Mouse (Mus musculus): ENCODE data around the gene Kbtbd6. TPM values are rescaled to one million over a fixed set of nuclear protein-coding genes. Genes with fewer than 3 reads are reported as not detected.
"Not testable (repeated sequence)": the region's sequence is repeated elsewhere in the genome, so short reads cannot be mapped to it uniquely, and the experiment has no call there.

Kbtbd6 gene
- 2.0 and 2.1 TPM in 2 replicates for polyA plus RNA-seq (2015; fragmentation: Nextera tagmentation; extraction: Ambion mirVana)

DNA sequence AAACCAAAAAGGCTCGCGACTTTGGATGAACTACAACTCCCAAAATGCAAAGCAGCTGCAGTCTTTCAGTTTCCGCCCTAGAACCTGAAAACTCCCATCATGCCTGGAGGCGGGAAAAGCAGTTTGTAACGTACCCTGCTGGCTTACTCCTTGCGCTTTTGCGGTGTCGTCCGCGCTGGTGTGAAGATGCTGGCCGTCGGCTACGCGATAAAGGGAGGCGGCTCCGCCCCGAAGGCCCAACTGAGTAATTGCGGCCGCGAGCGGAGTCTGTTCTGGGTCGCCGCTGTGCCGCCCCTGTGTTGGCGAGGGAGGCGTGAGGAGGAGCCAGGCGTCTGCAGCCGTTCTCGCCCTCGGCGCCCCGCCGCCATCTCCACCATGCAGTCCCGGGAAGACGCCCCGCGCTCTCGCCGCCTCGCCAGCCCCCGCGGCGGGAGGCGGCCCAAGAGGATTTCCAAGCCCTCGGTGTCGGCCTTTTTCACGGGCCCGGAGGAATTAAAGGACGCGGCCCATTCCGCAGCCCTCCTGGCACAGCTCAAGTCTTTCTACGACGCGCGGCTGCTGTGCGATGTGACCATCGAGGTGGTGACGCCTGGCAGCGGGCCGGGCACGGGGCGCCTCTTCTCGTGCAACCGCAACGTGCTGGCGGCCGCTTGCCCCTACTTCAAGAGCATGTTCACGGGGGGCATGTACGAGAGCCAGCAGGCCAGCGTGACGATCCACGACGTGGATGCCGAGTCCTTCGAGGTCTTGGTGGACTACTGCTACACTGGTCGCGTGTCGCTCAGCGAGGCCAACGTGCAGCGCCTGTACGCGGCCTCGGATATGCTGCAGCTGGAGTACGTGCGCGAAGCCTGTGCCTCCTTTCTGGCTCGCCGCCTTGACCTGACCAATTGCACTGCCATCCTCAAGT, at the start of gene Kbtbd6:
Gene Kbtbd6, plus strand, starts transcription at position 155 of the 910 bp plus-strand sequence.
- H3K27ac ChIP-seq; H3K36me3 ChIP-seq (ENCODE audit: insufficient read depth, low read length); H3K9me3 ChIP-seq (replicated peaks; ENCODE audit: low read length); H3K4me1 ChIP-seq (replicated peaks; ENCODE audit: insufficient read depth, low read length); H3K27me3 ChIP-seq (ENCODE audit: insufficient read depth, low read length): not testable (repeated sequence)
- Histone ChIP-seq H3K4me3 (replicated peaks; ENCODE audit: low read depth, low read length) (peak within 1 kb of the TSS; percentile 44), H3K4me2 (ENCODE audit: low read length) (peak within 1 kb of the TSS; percentile 75), H3K9ac (ENCODE audit: low read depth, low read length) (peak within 1 kb of the TSS; percentile 54; the same call in 1 of the 2 replicates)
- 14% methylated on average over 33 of the region's 89 CpGs for WGBS
- DNase-seq (ENCODE audit: low spot score) (peak; percentile 97), ATAC-seq (replicated peaks; ENCODE audit: low FRiP score, low read depth) (peak; percentile 83)

DNA sequence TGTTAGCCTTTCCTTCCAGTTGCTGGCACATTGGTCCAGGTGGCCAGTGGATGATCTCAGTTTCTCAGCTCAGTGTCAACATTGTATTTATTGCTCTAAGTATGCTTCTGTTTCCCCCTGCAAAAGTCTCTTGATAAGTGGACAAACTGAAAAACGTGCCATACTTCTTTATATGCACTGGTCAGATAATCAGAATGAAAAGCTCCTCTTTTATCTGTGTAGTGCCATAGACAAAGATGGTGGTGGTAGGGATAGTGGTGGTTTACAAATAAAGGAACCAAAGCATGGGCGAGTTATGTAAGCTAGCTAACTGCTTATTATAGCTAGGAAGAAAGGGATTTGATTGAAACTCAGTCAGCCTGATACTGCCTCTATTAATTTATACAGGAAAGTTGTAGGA, 44.0 kb upstream of the Kbtbd6 start:
- no peak overlapping the region for H3K4me2 ChIP-seq (ENCODE audit: low read length)
- H3K9me3 ChIP-seq (replicated peaks; ENCODE audit: low read length) = no peaks in the 10 kb centered on the region
- H3K36me3 ChIP-seq (ENCODE audit: insufficient read depth, low read length) = 0 out of 2 replicates have a peak, but pooled peaks cover 3% of the 10 kb centered on the region
- DNase-seq (ENCODE audit: low spot score) = no peak
- no peak for ATAC-seq (replicated peaks; ENCODE audit: low FRiP score, low read depth)
- TF ChIP-seq CTCF (IDR thresholded peaks at IDR 0.05; ENCODE audit: low read depth) = no peak
- no peak overlapping the region for H3K27ac ChIP-seq
- H3K4me1 ChIP-seq (replicated peaks; ENCODE audit: insufficient read depth, low read length) = no peaks in the 10 kb centered on the region
- no peaks in the 10 kb centered on the region for H3K27me3 ChIP-seq (ENCODE audit: insufficient read depth, low read length)
- H3K4me3 ChIP-seq (replicated peaks; ENCODE audit: low read depth, low read length) = no peak overlapping the region
- 81% methylated on average over 2 of the region's 2 CpGs for WGBS
- no peak overlapping the region for H3K9ac ChIP-seq (ENCODE audit: low read depth, low read length)

DNA sequence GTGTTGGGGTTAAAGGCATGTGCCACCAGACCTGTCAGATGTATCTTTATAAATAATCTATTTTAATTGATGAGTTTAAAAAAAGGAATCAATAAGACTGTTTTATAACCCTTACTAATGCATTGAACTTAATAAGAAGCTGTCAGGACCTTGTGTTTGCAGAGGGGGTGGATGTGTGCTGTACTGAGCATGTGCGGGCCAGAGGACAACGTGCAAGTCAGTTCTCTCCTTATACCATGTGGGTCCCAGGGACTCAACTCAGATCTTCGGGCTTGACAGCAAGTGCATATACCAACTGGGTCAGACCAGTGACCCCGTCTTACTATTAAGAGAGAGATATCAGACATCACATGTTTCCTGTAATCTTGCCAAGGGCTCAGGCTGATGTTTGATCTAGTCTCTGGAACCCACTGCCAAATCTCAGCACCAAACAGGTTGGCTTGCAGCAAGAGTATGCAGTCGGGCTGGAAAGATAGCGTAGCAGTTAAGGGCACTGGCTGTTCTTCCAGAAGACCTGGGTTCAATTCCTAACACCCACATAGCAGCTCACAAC, 42.3 kb upstream of the Kbtbd6 start:
- H3K27ac ChIP-seq = no peak overlapping the region
- H3K27me3 ChIP-seq (ENCODE audit: insufficient read depth, low read length) = no peaks in the 10 kb centered on the region
- no peak for ATAC-seq (replicated peaks; ENCODE audit: low FRiP score, low read depth)
- no peaks in the 10 kb centered on the region for H3K9me3 ChIP-seq (replicated peaks; ENCODE audit: low read length)
- H3K9ac ChIP-seq (ENCODE audit: low read depth, low read length) = no peak overlapping the region
- H3K4me2 ChIP-seq (ENCODE audit: low read length) = no peak overlapping the region
- H3K4me1 ChIP-seq (replicated peaks; ENCODE audit: insufficient read depth, low read length) = no peaks in the 10 kb centered on the region
- peaks cover 13% of the 10 kb centered on the region; the same call in 1 of the 2 replicates for H3K36me3 ChIP-seq (ENCODE audit: insufficient read depth, low read length)
- 90% methylated on average over 6 of the region's 6 CpGs for WGBS
- H3K4me3 ChIP-seq (replicated peaks; ENCODE audit: low read depth, low read length) = no peak overlapping the region
- no peak for DNase-seq (ENCODE audit: low spot score)
- TF ChIP-seq CTCF (IDR thresholded peaks at IDR 0.05; ENCODE audit: low read depth) = no peak

DNA sequence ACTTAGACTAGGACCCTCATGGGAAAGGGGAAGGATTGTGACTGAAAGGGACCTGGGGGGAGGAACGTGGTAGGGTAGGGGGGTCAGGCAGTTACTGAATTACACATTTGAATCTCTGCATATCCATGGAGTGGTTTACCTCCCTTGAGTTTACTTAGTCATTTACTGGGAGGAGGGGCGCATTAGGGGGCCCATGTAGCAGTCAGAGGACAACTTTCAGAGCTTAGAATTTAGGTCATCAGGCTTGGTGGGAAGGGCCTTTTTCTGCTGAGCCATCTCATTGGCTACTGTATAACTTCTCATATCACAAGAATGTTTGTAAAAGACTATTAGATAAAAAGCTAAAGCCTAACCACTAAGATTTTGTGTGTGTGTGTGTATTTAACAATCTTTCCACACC, 41.0 kb upstream of the Kbtbd6 start:
- 72% methylated on average over 2 of the region's 2 CpGs for WGBS
- Histone ChIP-seq H3K4me1 (replicated peaks; ENCODE audit: insufficient read depth, low read length) (no peaks in the 10 kb centered on the region), H3K9ac (ENCODE audit: low read depth, low read length) (no peak overlapping the region), H3K27me3 (ENCODE audit: insufficient read depth, low read length) (no peaks in the 10 kb centered on the region), H3K4me2 (ENCODE audit: low read length) (no peak overlapping the region), H3K9me3 (replicated peaks; ENCODE audit: low read length) (no peaks in the 10 kb centered on the region), H3K4me3 (replicated peaks; ENCODE audit: low read depth, low read length) (no peak overlapping the region), H3K36me3 (ENCODE audit: insufficient read depth, low read length) (peaks cover 13% of the 10 kb centered on the region; the same call in 1 of the 2 replicates), H3K27ac (no peak overlapping the region)
- no peak for DNase-seq (ENCODE audit: low spot score)
- TF ChIP-seq CTCF (IDR thresholded peaks at IDR 0.05; ENCODE audit: low read depth) = no peak
- ATAC-seq (replicated peaks; ENCODE audit: low FRiP score, low read depth) = no peak

DNA sequence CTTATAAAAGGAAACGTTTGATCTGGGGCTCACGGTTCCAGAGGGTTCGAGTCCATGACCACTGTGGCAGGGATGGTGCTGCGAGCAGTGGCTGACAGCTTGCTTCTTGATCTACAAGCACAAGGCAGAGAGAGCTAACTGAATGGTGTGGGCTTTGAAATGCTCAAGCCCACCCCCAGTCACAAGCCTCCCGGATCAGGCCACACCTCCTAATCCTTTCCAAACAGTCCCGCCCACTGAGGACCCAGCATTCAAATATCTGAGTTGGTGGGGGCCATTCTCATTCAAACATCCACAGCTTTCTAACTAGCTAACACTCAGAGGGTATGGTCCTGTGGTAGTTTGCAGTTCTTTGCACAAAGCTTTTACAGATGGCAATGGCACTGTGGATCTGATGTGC, 38.5 kb upstream of the Kbtbd6 start:
- Histone ChIP-seq H3K9me3 (replicated peaks; ENCODE audit: low read length) (no peaks in the 10 kb centered on the region), H3K27me3 (ENCODE audit: insufficient read depth, low read length) (no peaks in the 10 kb centered on the region), H3K4me3 (replicated peaks; ENCODE audit: low read depth, low read length) (no peak overlapping the region), H3K4me1 (replicated peaks; ENCODE audit: insufficient read depth, low read length) (no peaks in the 10 kb centered on the region), H3K4me2 (ENCODE audit: low read length) (no peak overlapping the region), H3K27ac (no peak overlapping the region), H3K9ac (ENCODE audit: low read depth, low read length) (no peak overlapping the region), H3K36me3 (ENCODE audit: insufficient read depth, low read length) (peaks cover 10% of the 10 kb centered on the region; the same call in 1 of the 2 replicates)
- TF ChIP-seq CTCF (IDR thresholded peaks at IDR 0.05; ENCODE audit: low read depth) = no peak
- DNase-seq (ENCODE audit: low spot score) (no peak), ATAC-seq (replicated peaks; ENCODE audit: low FRiP score, low read depth) (no peak)
- WGBS = 89% methylated on average over 6 of the region's 6 CpGs

DNA sequence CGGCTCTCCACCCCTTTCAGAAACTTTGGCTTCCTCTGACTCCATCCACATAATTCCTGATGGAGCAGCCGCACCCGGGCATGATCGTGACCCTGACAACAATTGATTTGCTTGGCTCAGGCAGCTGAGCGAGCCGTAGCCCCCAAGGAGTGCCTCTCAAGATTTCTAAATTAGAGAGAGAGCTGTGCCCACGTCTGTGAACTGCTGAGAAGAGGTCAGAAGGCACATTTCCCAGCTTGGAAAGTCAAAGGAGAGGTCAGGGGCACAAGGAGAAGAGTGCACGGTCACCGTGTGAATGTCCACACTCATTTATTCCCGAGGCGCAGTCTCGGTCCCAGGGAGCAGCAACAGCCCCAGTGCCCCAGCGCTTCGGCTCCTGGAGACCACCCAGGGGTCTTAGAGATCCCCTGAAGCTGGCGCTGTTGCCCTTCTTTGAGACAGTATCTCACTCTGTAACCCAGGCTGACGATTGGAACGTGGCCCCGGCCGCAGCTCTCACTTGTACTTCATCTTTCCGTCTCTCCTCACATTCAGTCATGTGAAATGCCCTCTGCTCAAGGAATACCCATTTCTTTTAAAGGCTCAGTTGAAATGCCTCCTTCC, 31.5 kb upstream of the Kbtbd6 start:
- DNase-seq (ENCODE audit: low spot score) (no peak), ATAC-seq (replicated peaks; ENCODE audit: low FRiP score, low read depth) (no peak)
- Histone ChIP-seq H3K27ac (no peak overlapping the region), H3K9ac (ENCODE audit: low read depth, low read length) (no peak overlapping the region), H3K9me3 (replicated peaks; ENCODE audit: low read length) (no peaks in the 10 kb centered on the region), H3K4me1 (replicated peaks; ENCODE audit: insufficient read depth, low read length) (no peaks in the 10 kb centered on the region), H3K4me3 (replicated peaks; ENCODE audit: low read depth, low read length) (no peak overlapping the region), H3K27me3 (ENCODE audit: insufficient read depth, low read length) (no peaks in the 10 kb centered on the region), H3K36me3 (ENCODE audit: insufficient read depth, low read length) (peaks cover 7% of the 10 kb centered on the region; the same call in 1 of the 2 replicates), H3K4me2 (ENCODE audit: low read length) (no peak overlapping the region)
- WGBS = 67% methylated on average over 20 of the region's 20 CpGs
- no peak for TF ChIP-seq CTCF (IDR thresholded peaks at IDR 0.05; ENCODE audit: low read depth)

Measured in kidney, postnatal 0 days (tissue).